Mouse (Mus musculus) erythroblast, embryonic 14.5 days (primary cell): Measurements from ENCODE around the gene Ascc1. TPM values are rescaled to one million over a fixed set of nuclear protein-coding genes. Genes with fewer than 3 reads are reported as not detected.

Experiments used
- H3K27me3 ChIP-seq: 2 replicates; pipeline ENCODE4 v1.6.1; 2012; ENCODE audit warnings: inconsistent platforms; ENCODE audit not compliant: control insufficient read depth
- H3K36me3 ChIP-seq: 2 replicates; pipeline ENCODE4 v1.6.1; 2012; ENCODE audit warnings: mild to moderate bottlenecking, inconsistent platforms; ENCODE audit not compliant: control insufficient read depth
- H3K4me1 ChIP-seq: 2 replicates; pipeline ENCODE4 v1.6.1; 2012; ENCODE audit warnings: inconsistent platforms; ENCODE audit not compliant: control insufficient read depth
- H3K4me3 ChIP-seq: replicated peaks from 2 replicates; pipeline ENCODE3; 2012; ENCODE audit warnings: moderate library complexity, mild to moderate bottlenecking, inconsistent platforms
- H3K9me3 ChIP-seq: 2 replicates; pipeline ENCODE4 v1.6.1; 2012; ENCODE audit warnings: low read length, inconsistent platforms, mixed read lengths; ENCODE audit not compliant: control insufficient read depth
- GATA1 ChIP-seq: IDR thresholded peaks from 2 replicates; pipeline ENCODE4 v1.6.1; 2012; ENCODE audit warnings: low read length, inconsistent platforms, mixed read lengths
- TAL1 ChIP-seq: IDR thresholded peaks from 3 replicates; pipeline ENCODE4 v1.6.1; 2012; ENCODE audit warnings: low read length, inconsistent platforms, mixed read lengths
- polyA plus RNA-seq: library from polyadenylated mRNA; stranded (reverse); fragments of >175 nt; gene quantifications from 2 replicates; pipeline ENCODE4 v1.2.3, GENCODE M21; 2012

The Ascc1 gene
- polyA plus RNA-seq, 1 experiment = 7.4 TPM

DNA sequence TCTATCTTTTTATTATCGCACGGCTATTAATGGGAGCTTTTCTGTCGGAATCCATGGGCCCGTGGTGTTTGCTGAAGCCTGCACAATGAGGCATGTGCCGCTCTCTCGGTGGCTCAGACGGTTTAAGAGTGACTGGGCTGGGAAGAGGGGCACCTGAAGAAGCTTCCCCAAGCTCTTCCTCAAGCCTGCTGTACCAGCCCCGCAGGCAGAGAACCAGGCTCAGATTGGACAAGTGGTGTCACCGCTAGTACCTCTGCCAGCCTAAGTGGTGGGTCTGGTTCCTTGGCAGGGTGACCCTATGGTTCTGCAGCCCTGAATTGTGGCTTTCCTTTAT lies 37.3 kb upstream of the Ascc1 start:
- peaks cover 2% of the 10 kb centered on the region; the same call in 1 of the 2 replicates for H3K9me3 ChIP-seq
- H3K36me3 ChIP-seq = no peaks in the 10 kb centered on the region
- TF ChIP-seq TAL1 = no peak
- no peak for TF ChIP-seq GATA1

GRCm38 (mm10) chr10:59965788-59966187 lies 36.8 kb upstream of the Ascc1 start:
- TF ChIP-seq GATA1 = no peak
- no peak for TF ChIP-seq TAL1
- Histone ChIP-seq H3K4me3 (no peak overlapping the region), H3K27me3 (peaks cover 39% of the 10 kb centered on the region), H3K9me3 (peaks cover 2% of the 10 kb centered on the region; the same call in 1 of the 2 replicates), H3K36me3 (no peaks in the 10 kb centered on the region), H3K4me1 (peaks cover 15% of the 10 kb centered on the region)

More for the DNA sequence above, 37.3 kb upstream of the Ascc1 start:
- peaks cover 35% of the 10 kb centered on the region for H3K27me3 ChIP-seq
- peaks cover 10% of the 10 kb centered on the region for H3K4me1 ChIP-seq
- no peak overlapping the region for H3K4me3 ChIP-seq

GRCm38 (mm10) chr10:59966743-59967142 lies 35.9 kb upstream of the Ascc1 start:
- TF ChIP-seq GATA1 = no peak
- TF ChIP-seq TAL1 = no peak

DNA sequence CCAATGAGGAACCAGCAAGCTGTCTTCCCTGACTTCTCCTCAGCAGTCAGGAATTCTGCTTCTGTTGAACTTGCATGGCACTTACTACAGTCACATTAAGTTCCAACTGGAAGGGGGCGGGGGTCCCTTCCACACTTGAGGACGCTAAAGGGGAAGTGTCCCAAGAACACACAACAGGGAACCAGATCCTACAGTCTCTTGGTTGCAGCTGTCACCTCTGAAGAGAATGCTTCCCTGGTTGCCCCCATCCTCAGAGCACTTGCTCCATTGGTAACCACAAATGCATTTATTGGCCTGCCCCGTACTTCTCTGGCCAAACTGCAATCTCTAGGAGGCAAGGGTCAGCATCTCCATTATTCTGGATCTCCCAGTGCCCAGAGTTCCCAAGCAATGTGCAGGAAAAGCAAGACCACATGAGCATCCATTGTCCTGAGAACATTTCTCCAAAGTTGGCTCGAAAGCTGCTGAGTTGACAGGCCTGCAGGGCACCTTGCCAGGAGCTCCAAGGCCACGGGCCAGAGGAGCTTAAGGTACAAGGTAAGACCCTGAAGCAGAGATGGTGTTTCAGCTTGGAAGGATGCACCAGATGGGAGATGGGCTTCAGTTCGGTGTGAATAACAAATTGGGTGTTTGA lies 35.2 kb upstream of the Ascc1 start:
- Histone ChIP-seq H3K36me3 (no peaks in the 10 kb centered on the region), H3K4me1 (peaks cover 19% of the 10 kb centered on the region), H3K27me3 (peaks cover 50% of the 10 kb centered on the region), H3K4me3 (no peak overlapping the region), H3K9me3 (peaks cover 2% of the 10 kb centered on the region; the same call in 1 of the 2 replicates)
- TF ChIP-seq GATA1 (no peak), TAL1 (no peak)

More at GRCm38 (mm10) chr10:59966743-59967142, 35.9 kb upstream of the Ascc1 start:
- Histone ChIP-seq H3K27me3 (peaks cover 47% of the 10 kb centered on the region), H3K9me3 (peaks cover 2% of the 10 kb centered on the region; the same call in 1 of the 2 replicates), H3K36me3 (no peaks in the 10 kb centered on the region), H3K4me1 (peaks cover 19% of the 10 kb centered on the region), H3K4me3 (no peak overlapping the region)

DNA sequence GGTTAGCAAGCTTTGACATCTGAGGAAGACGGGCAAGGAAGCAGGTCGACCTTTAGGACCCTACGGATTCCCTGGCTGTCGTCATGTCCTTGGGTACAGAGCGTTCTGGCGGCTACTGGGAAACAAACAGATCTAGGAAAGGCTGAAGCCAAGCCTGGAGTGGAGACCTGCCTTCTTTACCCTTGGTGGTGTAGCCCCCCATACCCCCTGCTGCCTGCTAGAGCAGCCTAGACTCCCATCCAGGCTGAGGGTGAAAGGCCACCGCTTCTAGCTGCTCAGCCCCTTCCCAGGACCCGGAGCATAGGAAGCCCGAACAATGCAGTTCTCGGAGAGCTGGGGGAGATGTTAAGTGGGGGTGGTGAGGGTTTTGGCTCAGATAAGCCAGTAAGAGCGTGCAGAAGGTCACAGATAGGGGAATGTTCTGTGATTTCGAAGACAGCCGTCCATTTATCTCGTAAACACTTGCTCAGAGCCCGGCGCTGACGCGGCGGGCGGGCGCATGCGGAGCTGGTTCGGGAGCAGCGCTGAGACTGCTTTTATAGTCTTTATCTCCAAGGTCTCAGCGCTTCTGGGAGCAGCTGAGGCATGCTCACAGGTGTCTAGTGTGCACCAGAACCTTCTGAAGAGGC lies 32.7 kb upstream of the Ascc1 start:
- no peaks in the 10 kb centered on the region for H3K36me3 ChIP-seq
- H3K9me3 ChIP-seq = peaks cover 2% of the 10 kb centered on the region; the same call in 1 of the 2 replicates
- H3K27me3 ChIP-seq = peaks cover 49% of the 10 kb centered on the region
- H3K4me3 ChIP-seq = peak overlapping the region; percentile 40
- TF ChIP-seq GATA1 (no peak), TAL1 (no peak)
- peaks cover 19% of the 10 kb centered on the region for H3K4me1 ChIP-seq

- Histone ChIP-seq H3K4me3 (no peak overlapping the region), H3K27me3 (peaks cover 45% of the 10 kb centered on the region), H3K9me3 (peaks cover 2% of the 10 kb centered on the region; the same call in 1 of the 2 replicates), H3K4me1 (peaks cover 18% of the 10 kb centered on the region), H3K36me3 (no peaks in the 10 kb centered on the region)
- TF ChIP-seq GATA1 = no peak
- TF ChIP-seq TAL1 = no peak
These were observed 32.0 kb upstream of the Ascc1 start for GRCm38 (mm10) chr10:59970450-59971062.

- peaks cover 43% of the 10 kb centered on the region for H3K27me3 ChIP-seq
- peaks cover 18% of the 10 kb centered on the region for H3K4me1 ChIP-seq
- TF ChIP-seq TAL1 (no peak), GATA1 (no peak)
- no peak overlapping the region for H3K4me3 ChIP-seq
- peaks cover 2% of the 10 kb centered on the region; the same call in 1 of the 2 replicates for H3K9me3 ChIP-seq
- H3K36me3 ChIP-seq = no peaks in the 10 kb centered on the region
These were observed 30.8 kb upstream of the Ascc1 start for GRCm38 (mm10) chr10:59971813-59972212.

- Histone ChIP-seq H3K36me3 (no peaks in the 10 kb centered on the region), H3K4me1 (peaks cover 18% of the 10 kb centered on the region), H3K27me3 (peaks cover 38% of the 10 kb centered on the region), H3K9me3 (no peaks in the 10 kb centered on the region), H3K4me3 (no peak overlapping the region)
- TF ChIP-seq GATA1 (no peak), TAL1 (no peak)
These were observed 30.1 kb upstream of the Ascc1 start for GRCm38 (mm10) chr10:59972534-59972933.

DNA sequence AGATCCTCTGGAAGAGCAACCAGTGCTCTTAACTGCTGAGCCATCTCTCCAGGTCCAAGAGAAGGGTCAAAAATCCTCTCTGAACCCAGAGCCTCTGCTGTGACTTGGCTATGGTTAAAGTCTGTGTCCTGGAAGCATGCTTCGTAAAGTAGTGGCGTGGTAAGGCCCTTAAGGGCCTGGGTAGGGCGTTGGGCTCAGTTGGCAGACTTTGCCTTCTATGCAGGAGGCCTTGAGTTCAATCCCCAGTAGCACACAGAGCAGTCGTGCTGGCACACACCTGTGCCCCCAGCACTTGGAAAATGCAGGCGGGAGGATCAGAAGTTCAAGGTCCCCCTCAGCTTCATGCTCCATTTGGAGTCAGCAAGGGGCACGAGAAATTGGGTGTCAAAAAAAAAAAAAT lies 29.6 kb upstream of the Ascc1 start:
- TF ChIP-seq GATA1 = no peak
- TF ChIP-seq TAL1 = no peak
- no peaks in the 10 kb centered on the region for H3K36me3 ChIP-seq

More for the DNA sequence above, 29.6 kb upstream of the Ascc1 start:
- H3K4me1 ChIP-seq = peaks cover 18% of the 10 kb centered on the region
- H3K9me3 ChIP-seq = no peaks in the 10 kb centered on the region
- no peak overlapping the region for H3K4me3 ChIP-seq
- peaks cover 33% of the 10 kb centered on the region for H3K27me3 ChIP-seq
